15 mouse cellular contexts compared by ENCODE assay signal in the genomic region with DNA sequence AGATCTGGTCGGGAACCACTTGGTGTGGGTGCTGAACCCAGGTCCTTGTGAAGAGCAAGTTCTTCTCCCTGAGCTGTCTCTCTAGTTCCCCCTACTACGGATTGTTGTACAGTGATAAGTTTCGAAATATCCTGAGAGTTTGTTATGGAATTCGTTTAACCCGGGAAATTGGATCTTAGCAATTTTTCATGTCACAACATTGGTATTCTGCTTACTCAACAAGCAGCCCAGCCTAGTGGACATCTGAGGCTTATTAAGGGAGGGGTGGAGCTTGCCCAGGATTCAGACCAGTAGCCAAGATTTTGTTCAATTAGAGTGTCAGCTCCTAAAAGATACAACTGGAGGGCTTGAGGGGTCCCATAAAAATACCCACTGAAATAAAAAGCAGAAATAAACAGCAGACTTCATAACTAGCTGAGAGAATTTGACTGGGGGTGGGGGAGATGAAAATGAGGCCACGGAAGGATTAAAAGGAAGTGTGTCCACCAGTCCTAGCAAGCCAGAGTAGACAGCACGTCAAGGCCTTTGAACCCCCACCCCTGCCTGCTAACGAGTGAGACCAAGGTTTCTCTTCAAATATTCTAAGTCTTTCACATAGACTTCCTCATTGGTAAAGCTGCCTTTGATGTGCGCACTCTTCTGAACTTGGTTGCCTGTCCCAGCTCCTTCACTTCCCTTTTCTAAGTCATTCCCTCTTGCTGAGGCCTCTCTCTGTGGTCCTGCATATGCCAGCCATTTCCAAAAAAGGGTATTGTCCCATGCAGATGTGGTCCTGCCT. TPM values are rescaled to one million over a fixed set of nuclear protein-coding genes. Genes with fewer than 3 reads are reported as not detected.
A peak's percentile ranks its signal among the peaks of the same experiment; 100 is the strongest.
DNase-seq lines count a peak whose midpoint lies in the region; ATAC-seq and TF ChIP-seq lines count a peak whose summit lies in the region.
"Had no signal": no experiment of that assay in that cellular context is flagged by ENCODE, and none has a peak within 500 bp of the region (broad histone marks: within the 10 kb centered on the region; RNA-seq: fewer than 3 reads in every experiment).

No protein-coding gene starts in this region.

- no peaks in the 10 kb centered on the region for H3K27me3 ChIP-seq in forebrain, embryonic 11.5 days (ENCODE audit: control insufficient read depth, insufficient read depth, low read length)
- H3K27me3 ChIP-seq: embryonic facial prominence, embryonic 12.5 days; heart, embryonic 13.5 days; limb, embryonic 13.5 days had no signal

- TF ChIP-seq CTCF in lung, adult 2 months (IDR thresholded peaks at IDR 0.05; ENCODE audit: insufficient read depth, low read length) = no peak

- H3K4me1 ChIP-seq in lung, adult 2 months (ENCODE audit: control insufficient read depth, insufficient read depth, low read length) = peaks cover 5% of the 10 kb centered on the region
- H3K4me1 ChIP-seq in forebrain, embryonic 11.5 days (replicated peaks; ENCODE audit: control insufficient read depth, insufficient read depth, low read length) = no peaks in the 10 kb centered on the region
- H3K4me1 ChIP-seq: embryonic facial prominence, embryonic 12.5 days; heart, embryonic 13.5 days had no signal

- no peaks in the 10 kb centered on the region for H3K36me3 ChIP-seq in forebrain, embryonic 11.5 days (ENCODE audit: control insufficient read depth, insufficient read depth, low read length)

- no peak overlapping the region for H3K4me3 ChIP-seq in lung, adult 2 months (replicated peaks; ENCODE audit: extremely low read depth, low read depth, low read length)
- H3K4me3 ChIP-seq in forebrain, embryonic 11.5 days (ENCODE audit: low read depth, low read length) = no peak overlapping the region
- H3K4me3 ChIP-seq: embryonic facial prominence, embryonic 12.5 days; heart, embryonic 13.5 days; hindbrain, embryonic 10.5 days; limb, embryonic 13.5 days had no signal

- TF ChIP-seq POLR2A in lung, adult 2 months (IDR thresholded peaks at IDR 0.05; ENCODE audit: borderline replicate concordance, extremely low read depth, low read depth, low read length) = no peak

- 73% methylated on average over 9 of the region's 9 CpGs for WGBS in lung, adult 2 months
- WGBS in forebrain, embryonic 11.5 days = 87% methylated on average over 9 of the region's 9 CpGs

- no peak overlapping the region for H3K27ac ChIP-seq in forebrain, embryonic 11.5 days (ENCODE audit: low read depth, low read length)
- H3K27ac ChIP-seq: embryonic facial prominence, embryonic 12.5 days; heart, embryonic 13.5 days; hindbrain, embryonic 10.5 days; limb, embryonic 13.5 days had no signal

- intact Hi-C loops in left cerebral cortex, postnatal 10 days (cut with DNase I) = no loop called here

- H3K4me2 ChIP-seq in forebrain, embryonic 11.5 days (ENCODE audit: low read depth, low read length, severe bottlenecking) = no peak overlapping the region
- H3K4me2 ChIP-seq: embryonic facial prominence, embryonic 12.5 days; heart, embryonic 13.5 days; limb, embryonic 13.5 days had no signal

- no peak overlapping the region for H3K9ac ChIP-seq in forebrain, embryonic 11.5 days (ENCODE audit: low read length)
- H3K9ac ChIP-seq: embryonic facial prominence, embryonic 12.5 days; heart, embryonic 13.5 days; limb, embryonic 13.5 days had no signal

- ATAC-seq in common myeloid progenitor, adult 5-6 weeks (replicated peaks; ENCODE audit: low read depth, poor library complexity, severe bottlenecking) = peak; percentile 87
- peak; percentile 61; the same call in 1 of the 2 replicates for ATAC-seq in neutrophil, adult 5-6 weeks (ENCODE audit: extremely low read depth, insufficient number of reproducible peaks, low FRiP score, poor library complexity, severe bottlenecking)
- no peak for ATAC-seq in forebrain, embryonic 11.5 days (replicated peaks; ENCODE audit: low FRiP score)

- 0 out of 2 replicates have a peak, but pooled peaks cover 3% of the 10 kb centered on the region for H3K9me3 ChIP-seq in forebrain, embryonic 11.5 days (ENCODE audit: control insufficient read depth, low read length)

- DNase-seq in lung, postnatal 36 days = peak; percentile 19
- DNase-seq in lung, adult 2 months = no peak
- DNase-seq in Muller cell, postnatal 12 days (ENCODE audit: inconsistent ontology term) = peak; percentile 31
- no peak for DNase-seq in left cerebral cortex, postnatal 10 days (ENCODE audit: extremely low spot score in 1 of 2, low spot score in 2 of 2)
- DNase-seq in forebrain, embryonic 11.5 days (ENCODE audit: low spot score) = no peak
- DNase-seq: cerebellum, adult 11 months; kidney, adult 8-10 months; kidney, postnatal 36 days; right cerebral cortex, adult 18-20 months had no signal

RNA-seq across cellular contexts. Expression of gene Sdccag8, which starts 38.5 kb away (rescaled TPM):
- 3.2 and 3.9 TPM in 2 replicates for polyA plus RNA-seq in lung, adult 2 months (2012; rRNA removed)
- total RNA-seq in common myeloid progenitor, adult 5-6 weeks (2017) = 29.6 and 31.5 TPM in 2 replicates
- 49.2 and 54.5 TPM in 2 replicates for total RNA-seq in neutrophil, adult 5-6 weeks (2017)
- total RNA-seq in left cerebral cortex, postnatal 10 days (2021) = 10 to 100 TPM; 11.2 to 12.7 TPM
- polyA plus RNA-seq in forebrain, embryonic 11.5 days (2014; fragmentation: Nextera tagmentation; extraction: Ambion mirVana) = 19.8 and 21.1 TPM in 2 replicates

RNA-seq across cellular contexts. Expression of gene Cep170, which starts 39.1 kb away (rescaled TPM):
- polyA plus RNA-seq in lung, adult 2 months (2012; rRNA removed) = 6.4 and 11.6 TPM in 2 replicates
- total RNA-seq in common myeloid progenitor, adult 5-6 weeks (2017) = 51.8 TPM in 2 replicates
- 97.6 and 113 TPM in 2 replicates for total RNA-seq in neutrophil, adult 5-6 weeks (2017)
- 100 to 1,000 TPM; 166 to 175 TPM for total RNA-seq in left cerebral cortex, postnatal 10 days (2021)
- 65.2 and 71.0 TPM in 2 replicates for polyA plus RNA-seq in forebrain, embryonic 11.5 days (2014; fragmentation: Nextera tagmentation; extraction: Ambion mirVana)

Comparison
In these comparisons a context has a peak if more than half of its experiments do, and no peak if none do; other contexts are left out.
1. DNase-seq: peak in lung, postnatal 36 days (single experiment) and Muller cell, postnatal 12 days (single experiment); none in lung, adult 2 months (single experiment), left cerebral cortex, postnatal 10 days (0 of 2) and forebrain, embryonic 11.5 days (single experiment).